Mouse (Mus musculus): ENCODE results near the gene Adcy1. TPM values are rescaled to one million over a fixed set of nuclear protein-coding genes. Genes with fewer than 3 reads are reported as not detected.

Gene Adcy1
- total RNA-seq, 2 experiments from 2014 or later: 0.48 to 0.59 TPM

- DNase-seq (ENCODE audit: low spot score): no peak
These were observed 119.2 kb downstream of the Adcy1 start for GRCm38 (mm10) chr11:7182409-7183042.

- no peak for DNase-seq (ENCODE audit: low spot score)
These were observed 121.1 kb downstream of the Adcy1 start for GRCm38 (mm10) chr11:7184420-7184819.

GRCm38 (mm10) chr11:7187472-7187871 lies 124.2 kb downstream of the Adcy1 start:
- DNase-seq (ENCODE audit: low spot score): no peak

- DNase-seq (ENCODE audit: low spot score): no peak
These were observed 125.2 kb downstream of the Adcy1 start, which contains the start of gene Gm11985 for GRCm38 (mm10) chr11:7188469-7188868. Gene Gm11985, minus strand, starts transcription at chr11:7188569.

- DNase-seq (ENCODE audit: low spot score): no peak
These were observed 129.4 kb downstream of the Adcy1 start for GRCm38 (mm10) chr11:7192710-7193109.

GRCm38 (mm10) chr11:7193134-7193533 lies 129.8 kb downstream of the Adcy1 start:
- DNase-seq (ENCODE audit: low spot score): no peak

- DNase-seq (ENCODE audit: low spot score): no peak
These were observed 131.4 kb downstream of the Adcy1 start for GRCm38 (mm10) chr11:7194432-7195311.

- no peak for DNase-seq (ENCODE audit: low spot score)
These were observed 132.0 kb downstream of the Adcy1 start for GRCm38 (mm10) chr11:7195312-7195685.

- no peak for DNase-seq (ENCODE audit: low spot score)
These were observed 134.2 kb downstream of the Adcy1 start, which contains the start of gene Igfbp1 for GRCm38 (mm10) chr11:7197491-7197941. Gene Igfbp1, plus strand, starts transcription at chr11:7197782.

- DNase-seq (ENCODE audit: low spot score): no peak
These were observed 134.7 kb downstream of the Adcy1 start for GRCm38 (mm10) chr11:7198006-7198405.

GRCm38 (mm10) chr11:7198481-7199256 lies 135.4 kb downstream of the Adcy1 start:
- DNase-seq (ENCODE audit: low spot score): no peak

GRCm38 (mm10) chr11:7199736-7200392 lies 136.6 kb downstream of the Adcy1 start:
- DNase-seq (ENCODE audit: low spot score): peak; percentile 53

- no peak for DNase-seq (ENCODE audit: low spot score)
These were observed 137.1 kb downstream of the Adcy1 start for GRCm38 (mm10) chr11:7200393-7200783.

- DNase-seq (ENCODE audit: low spot score): no peak
These were observed 138.9 kb downstream of the Adcy1 start for GRCm38 (mm10) chr11:7202206-7202605.

GRCm38 (mm10) chr11:7203846-7204245 lies 140.6 kb downstream of the Adcy1 start:
- DNase-seq (ENCODE audit: low spot score): no peak

GRCm38 (mm10) chr11:7210343-7210742 lies 147.1 kb downstream of the Adcy1 start:
- peak; percentile 65 for DNase-seq (ENCODE audit: low spot score)

- DNase-seq (ENCODE audit: low spot score): no peak
These were observed 147.9 kb downstream of the Adcy1 start for GRCm38 (mm10) chr11:7211211-7211610.

- no peak for DNase-seq (ENCODE audit: low spot score)
These were observed 149.0 kb downstream of the Adcy1 start for GRCm38 (mm10) chr11:7212126-7212798.

- DNase-seq (ENCODE audit: low spot score): no peak
These were observed 149.8 kb downstream of the Adcy1 start for GRCm38 (mm10) chr11:7213161-7213500.

GRCm38 (mm10) chr11:7213501-7214341 lies 150.4 kb downstream of the Adcy1 start, which contains the start of gene Igfbp3:
Gene Igfbp3, minus strand, starts transcription at chr11:7213923.
- DNase-seq (ENCODE audit: low spot score): peak; percentile 10

Measured in gastrocnemius, adult 18-20 months (tissue).